Mouse (Mus musculus): ENCODE results near the gene Sult3a2. TPM values are rescaled to one million over a fixed set of nuclear protein-coding genes. Genes with fewer than 3 reads are reported as not detected.
A peak's percentile ranks its signal among the peaks of the same experiment; 100 is the strongest.
"Not testable (repeated sequence)": the region's sequence is repeated elsewhere in the genome, so short reads cannot be mapped to it uniquely, and the experiment has no call there.

The Sult3a2 gene
- polyA plus RNA-seq, 1 experiment, result not detected

DNA sequence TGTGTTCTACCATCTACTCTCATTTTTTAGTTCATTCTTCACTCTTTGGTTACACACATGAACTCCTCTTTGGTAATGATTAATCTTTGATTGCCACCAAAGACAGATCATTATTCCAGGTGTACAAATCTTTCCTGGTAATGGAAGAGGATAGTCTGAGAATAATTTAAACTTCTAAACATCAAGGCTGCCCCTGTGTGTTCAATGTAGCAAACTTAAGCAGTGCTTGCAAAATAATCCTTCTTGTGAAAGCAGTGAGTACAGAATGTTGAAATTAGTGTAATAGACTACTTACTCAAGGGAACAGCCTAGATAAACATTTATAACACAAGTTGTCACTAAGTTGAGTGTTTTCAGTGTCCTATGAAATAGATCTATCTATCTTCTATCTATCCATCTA is 1.0 kb upstream of the Sult3a2 start:
- no peak for TF ChIP-seq CTCF (conservative IDR thresholded peaks at IDR 0.05; ENCODE audit: insufficient read depth, insufficient read length, low read depth, low read length)
- TF ChIP-seq POLR2A (IDR thresholded peaks at IDR 0.05; ENCODE audit: low read depth, low read length), result no peak
- Histone ChIP-seq H3K27me3 (replicated peaks; ENCODE audit: control insufficient read depth, insufficient read depth, low read length) (no peaks in the 10 kb centered on the region), H3K4me1 (ENCODE audit: control insufficient read depth, insufficient read depth, low read length) (no peaks in the 10 kb centered on the region), H3K4me3 (ENCODE audit: insufficient read depth, low read depth, low read length) (no peak overlapping the region), H3K27ac (ENCODE audit: insufficient read depth, low read depth, low read length) (no peak overlapping the region), H3K36me3 (ENCODE audit: control insufficient read depth, insufficient read depth, low read length) (no peaks in the 10 kb centered on the region)
- peak; percentile 60 for DNase-seq

DNA sequence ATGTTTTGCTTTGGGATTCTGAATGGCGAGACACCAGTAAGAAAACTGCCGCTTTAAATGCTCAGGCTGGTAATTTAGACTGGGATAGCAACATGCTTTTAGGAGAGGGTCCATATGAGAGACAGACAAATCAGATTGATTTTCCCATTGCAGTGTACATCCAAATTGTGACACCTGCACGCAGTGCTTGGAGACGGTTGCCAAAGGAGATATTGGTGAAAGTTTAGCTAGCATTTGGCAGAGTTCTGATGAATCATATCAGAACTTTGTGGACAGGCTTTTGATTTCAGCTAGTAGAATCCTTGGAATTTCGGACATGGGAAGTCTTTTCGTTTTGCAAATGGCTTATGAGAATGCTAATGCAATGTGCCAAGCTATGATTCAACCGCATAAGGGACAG is 51.3 kb downstream of the Sult3a2 start:
- not testable (repeated sequence) for H3K27ac ChIP-seq (ENCODE audit: insufficient read depth, low read depth, low read length); H3K4me1 ChIP-seq (ENCODE audit: control insufficient read depth, insufficient read depth, low read length); H3K4me3 ChIP-seq (ENCODE audit: insufficient read depth, low read depth, low read length); DNase-seq; H3K27me3 ChIP-seq (replicated peaks; ENCODE audit: control insufficient read depth, insufficient read depth, low read length); H3K36me3 ChIP-seq (ENCODE audit: control insufficient read depth, insufficient read depth, low read length)
- 92% methylated on average over 7 of the region's 7 CpGs for WGBS

DNA sequence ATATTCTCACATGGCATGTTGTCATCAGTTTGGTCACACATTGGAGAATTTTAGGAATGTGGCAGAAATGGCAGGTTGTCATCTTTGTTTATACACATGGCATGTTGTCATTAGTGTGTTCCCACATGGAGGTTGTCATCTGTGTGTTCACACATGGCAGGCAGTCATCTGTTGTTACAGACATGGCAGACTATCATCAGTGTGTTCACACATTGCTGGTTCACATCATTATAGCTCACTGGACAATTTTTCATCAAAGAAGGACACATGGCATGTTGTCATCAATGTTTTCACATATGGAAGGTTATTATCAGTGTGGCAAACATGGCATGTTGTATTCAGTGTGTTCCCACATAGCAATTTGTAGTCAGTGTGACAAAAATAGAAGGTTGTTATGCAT is 53.3 kb downstream of the Sult3a2 start:
- Histone ChIP-seq H3K4me1 (ENCODE audit: control insufficient read depth, insufficient read depth, low read length) (no peaks in the 10 kb centered on the region), H3K27me3 (replicated peaks; ENCODE audit: control insufficient read depth, insufficient read depth, low read length) (no peaks in the 10 kb centered on the region; the same call in 1 of the 2 replicates), H3K4me3 (ENCODE audit: insufficient read depth, low read depth, low read length) (no peak overlapping the region), H3K36me3 (ENCODE audit: control insufficient read depth, insufficient read depth, low read length) (no peaks in the 10 kb centered on the region), H3K27ac (ENCODE audit: insufficient read depth, low read depth, low read length) (no peak overlapping the region)
- no peak for DNase-seq
- no peak for TF ChIP-seq CTCF (conservative IDR thresholded peaks at IDR 0.05; ENCODE audit: insufficient read depth, insufficient read length, low read depth, low read length)
- no peak for TF ChIP-seq POLR2A (IDR thresholded peaks at IDR 0.05; ENCODE audit: low read depth, low read length)

DNA sequence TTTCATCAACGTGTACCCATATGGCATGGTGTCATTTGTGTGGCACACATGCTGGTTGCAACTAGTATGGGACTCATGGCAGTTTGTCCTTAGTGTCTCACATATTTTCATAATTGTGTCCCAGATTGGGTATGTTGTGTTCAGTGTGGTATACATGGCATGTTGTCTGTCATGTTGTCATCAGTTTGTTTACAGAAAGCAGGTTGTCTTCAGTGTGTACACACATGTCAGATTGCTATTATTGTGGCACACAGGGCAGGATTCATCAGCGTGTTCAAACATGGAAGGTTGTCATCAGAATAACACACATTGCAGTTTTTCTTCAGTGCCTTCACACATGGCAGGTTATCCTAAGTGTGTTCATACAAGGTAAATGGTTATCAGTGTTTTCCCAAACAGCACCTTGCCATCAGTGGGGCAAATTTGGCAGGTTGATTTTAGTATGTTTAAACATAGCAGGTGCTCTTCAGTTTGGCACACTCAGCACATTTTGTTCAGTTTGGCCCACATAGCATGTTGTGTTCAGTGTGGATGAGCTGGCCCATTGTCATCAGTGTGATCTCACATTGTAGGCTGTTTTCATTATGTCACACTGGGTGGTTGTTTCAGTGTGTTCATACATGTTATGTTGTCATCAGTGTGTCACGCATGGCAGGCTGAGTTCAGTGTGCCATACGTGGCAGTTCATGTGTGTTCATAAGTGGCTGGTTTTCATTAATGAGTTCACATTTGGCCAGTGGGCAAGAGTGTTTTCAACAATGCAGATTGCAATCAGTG is 53.9 kb downstream of the Sult3a2 start:
- TF ChIP-seq POLR2A (IDR thresholded peaks at IDR 0.05; ENCODE audit: low read depth, low read length), result no peak
- no peak for TF ChIP-seq CTCF (conservative IDR thresholded peaks at IDR 0.05; ENCODE audit: insufficient read depth, insufficient read length, low read depth, low read length)
- Histone ChIP-seq H3K36me3 (ENCODE audit: control insufficient read depth, insufficient read depth, low read length) (no peaks in the 10 kb centered on the region), H3K27me3 (replicated peaks; ENCODE audit: control insufficient read depth, insufficient read depth, low read length) (no peaks in the 10 kb centered on the region; the same call in 1 of the 2 replicates), H3K27ac (ENCODE audit: insufficient read depth, low read depth, low read length) (no peak overlapping the region), H3K4me1 (ENCODE audit: control insufficient read depth, insufficient read depth, low read length) (no peaks in the 10 kb centered on the region), H3K4me3 (ENCODE audit: insufficient read depth, low read depth, low read length) (no peak overlapping the region)
- DNase-seq, result no peak
- 83% methylated on average over 4 of the region's 4 CpGs for WGBS

DNA sequence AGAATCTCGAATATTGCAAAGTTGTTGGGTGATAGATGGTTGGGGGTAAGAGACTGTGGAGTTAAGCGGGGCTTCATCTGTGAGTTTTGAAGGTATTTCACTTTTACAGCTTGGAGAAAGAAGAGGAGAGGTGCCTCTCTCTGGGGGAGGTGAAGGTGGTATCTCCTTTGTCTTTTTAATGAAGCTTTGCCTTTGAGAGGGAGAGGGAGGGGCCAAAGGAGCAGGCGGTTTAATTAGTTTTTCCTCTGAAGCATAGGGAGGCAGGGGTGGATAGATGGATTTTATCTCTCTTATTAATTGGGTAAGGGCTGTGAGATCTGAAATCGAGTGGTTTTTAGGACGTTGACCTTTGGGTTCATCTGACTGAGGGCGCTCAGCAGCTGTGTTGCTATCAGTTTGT is 62.7 kb downstream of the Sult3a2 start:
- no peak for DNase-seq
- no peaks in the 10 kb centered on the region for H3K27me3 ChIP-seq (replicated peaks; ENCODE audit: control insufficient read depth, insufficient read depth, low read length)
- H3K4me3 ChIP-seq (ENCODE audit: insufficient read depth, low read depth, low read length), result no peak overlapping the region
- H3K36me3 ChIP-seq (ENCODE audit: control insufficient read depth, insufficient read depth, low read length), result no peaks in the 10 kb centered on the region
- H3K4me1 ChIP-seq (ENCODE audit: control insufficient read depth, insufficient read depth, low read length), result no peaks in the 10 kb centered on the region
- TF ChIP-seq POLR2A (IDR thresholded peaks at IDR 0.05; ENCODE audit: low read depth, low read length) (no peak), CTCF (conservative IDR thresholded peaks at IDR 0.05; ENCODE audit: insufficient read depth, insufficient read length, low read depth, low read length) (no peak)
- H3K27ac ChIP-seq (ENCODE audit: insufficient read depth, low read depth, low read length), result no peak overlapping the region
- WGBS, result 25% methylated on average over 6 of the region's 6 CpGs

DNA sequence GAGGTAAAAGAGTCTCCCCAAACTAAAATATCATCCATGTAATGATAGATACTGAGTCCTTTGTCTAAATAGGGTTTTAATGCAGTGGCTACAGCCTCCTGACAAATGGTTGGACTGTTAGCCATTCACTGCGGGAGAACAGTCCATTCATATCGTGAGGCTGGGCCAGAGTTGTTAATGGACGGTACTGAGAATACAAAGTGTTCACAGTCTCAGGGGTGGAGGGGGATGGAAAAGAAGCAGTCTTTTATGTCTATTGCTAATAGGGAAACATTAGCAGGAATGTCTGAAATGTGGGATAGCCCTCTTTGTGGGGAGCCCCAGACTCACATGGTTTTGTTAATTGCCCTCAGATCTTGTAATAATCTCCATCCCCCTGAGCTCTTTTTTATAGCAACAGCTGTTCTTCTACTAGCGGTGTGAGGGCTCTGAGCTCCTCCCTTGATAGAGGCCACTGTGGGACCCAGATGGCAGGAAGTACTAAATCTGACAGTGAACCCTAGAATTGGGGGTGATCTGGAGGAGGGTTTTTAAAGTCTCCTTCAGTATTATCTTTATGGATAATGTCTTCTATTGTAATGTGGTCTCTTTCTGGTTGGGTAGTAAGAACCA is 64.6 kb downstream of the Sult3a2 start:
- Histone ChIP-seq H3K36me3 (ENCODE audit: control insufficient read depth, insufficient read depth, low read length) (no peaks in the 10 kb centered on the region), H3K4me1 (ENCODE audit: control insufficient read depth, insufficient read depth, low read length) (no peaks in the 10 kb centered on the region), H3K27me3 (replicated peaks; ENCODE audit: control insufficient read depth, insufficient read depth, low read length) (no peaks in the 10 kb centered on the region), H3K4me3 (ENCODE audit: insufficient read depth, low read depth, low read length) (no peak overlapping the region), H3K27ac (ENCODE audit: insufficient read depth, low read depth, low read length) (no peak overlapping the region)
- 69% methylated on average over 4 of the region's 4 CpGs for WGBS
- TF ChIP-seq POLR2A (IDR thresholded peaks at IDR 0.05; ENCODE audit: low read depth, low read length), result no peak
- TF ChIP-seq CTCF (conservative IDR thresholded peaks at IDR 0.05; ENCODE audit: insufficient read depth, insufficient read length, low read depth, low read length), result no peak
- DNase-seq, result no peak

Other genes starting within 250 kb of the Sult3a2 start
- gene Clvs2, start 161.9 kb downstream of the Sult3a2 start, polyA plus RNA-seq (2012; rRNA removed), result 0.12 TPM in 1 of 2 replicates, not detected in the other
- gene Sult3a1, start 71.0 kb upstream of the Sult3a2 start, polyA plus RNA-seq (2012; rRNA removed), result not detected in 2 replicates
- 0.04 and 0.08 TPM in 2 replicates for gene Rsph4a, start 118.4 kb upstream of the Sult3a2 start, polyA plus RNA-seq (2012; rRNA removed)
- gene Zup1, start 164.6 kb upstream of the Sult3a2 start, polyA plus RNA-seq (2012; rRNA removed), result 3.6 and 4.1 TPM in 2 replicates
- 31.6 and 32.1 TPM in 2 replicates for gene Rwdd1, start 232.9 kb upstream of the Sult3a2 start, polyA plus RNA-seq (2012; rRNA removed)